Mouse (Mus musculus): ENCODE data around the gene Elp4. TPM values are rescaled to one million over a fixed set of nuclear protein-coding genes. Genes with fewer than 3 reads are reported as not detected.

Elp4 gene
- polyA plus RNA-seq, 1 experiment = 11.3 TPM

DNA sequence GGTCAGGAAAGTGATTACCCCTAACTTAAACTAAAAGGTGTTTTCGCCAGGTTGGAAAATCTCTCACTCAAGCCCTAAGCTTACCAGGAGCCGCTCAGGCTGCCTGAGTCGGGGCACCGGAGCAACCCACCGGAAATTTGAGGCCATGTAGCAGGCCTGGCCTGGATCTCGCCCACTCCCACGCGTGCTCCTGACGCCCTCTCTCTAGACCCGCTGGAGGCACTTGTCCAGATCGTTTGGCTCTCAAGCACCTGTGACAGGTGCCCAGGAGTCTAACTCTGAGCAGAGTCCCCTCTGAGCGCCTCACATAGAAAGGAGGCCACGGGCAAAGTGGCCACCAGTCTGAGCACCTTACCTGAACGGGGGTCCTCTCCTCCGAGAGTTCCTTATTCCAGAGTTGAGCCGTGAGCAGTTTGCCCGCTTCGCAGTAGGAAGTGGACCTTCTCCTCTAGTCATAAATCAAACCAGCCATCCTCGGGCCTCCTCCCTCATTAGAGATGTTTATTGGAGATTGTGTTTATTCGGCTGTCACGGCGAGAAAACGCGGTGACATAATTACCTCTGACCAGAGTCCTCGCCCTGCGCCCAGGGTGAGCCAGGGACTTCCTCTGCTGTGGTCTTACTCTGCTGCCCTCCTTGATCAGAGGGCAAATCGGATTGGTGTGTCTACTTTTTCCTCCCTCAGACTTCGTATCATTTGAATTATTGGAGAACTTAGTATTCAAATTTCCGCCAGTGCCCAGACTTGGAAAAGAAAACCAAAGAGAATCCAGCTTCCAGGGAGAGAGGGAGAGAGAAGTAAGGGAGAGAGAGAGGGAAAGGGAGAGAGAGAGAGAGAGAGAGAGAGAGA, 234.3 kb downstream of the Elp4 start:
- H3K27me3 ChIP-seq (ENCODE audit: control insufficient read depth, insufficient read depth, insufficient read length) = peaks cover 43% of the 10 kb centered on the region
- TF ChIP-seq MAX (IDR thresholded peaks at IDR 0.05; ENCODE audit: low read depth) (no peak), REST (IDR thresholded peaks at IDR 0.05; ENCODE audit: insufficient read depth, insufficient read length) (no peak), CEBPB (IDR thresholded peaks at IDR 0.05; ENCODE audit: insufficient read depth, poor library complexity, severe bottlenecking) (no peak), SRF (IDR thresholded peaks at IDR 0.05; ENCODE audit: control insufficient read depth, insufficient read length, low read depth) (no peak), MYOD1 (IDR thresholded peaks at IDR 0.05; ENCODE audit: control insufficient read depth in 1 of 3, insufficient read length in 2 of 3, low read depth in 2 of 3) (no peak), E2F4 (IDR thresholded peaks at IDR 0.05; ENCODE audit: insufficient read depth) (no peak), MYOG (IDR thresholded peaks at IDR 0.05; ENCODE audit: control insufficient read depth in 1 of 3, insufficient read depth in 1 of 3, insufficient read length in 2 of 3, low read depth in 2 of 3) (no peak), USF1 (IDR thresholded peaks at IDR 0.05; ENCODE audit: low read depth) (no peak), TCF3 (IDR thresholded peaks at IDR 0.05; ENCODE audit: insufficient read length, low read depth) (no peak), POLR2AphosphoS2 (IDR thresholded peaks at IDR 0.05; ENCODE audit: insufficient read length, low read depth) (no peak), POLR2A (IDR thresholded peaks at IDR 0.05; ENCODE audit: insufficient read length, low read depth) (no peak)
- H3ac ChIP-seq (ENCODE audit: control insufficient read depth, insufficient read length) = no peak overlapping the region
- no peak overlapping the region for H3K4me3 ChIP-seq
- no peaks in the 10 kb centered on the region for H3K36me3 ChIP-seq (ENCODE audit: control insufficient read depth, insufficient read depth)
- H3K4me2 ChIP-seq (ENCODE audit: low read depth) = no peak overlapping the region
- H3K79me2 ChIP-seq (ENCODE audit: control insufficient read depth, insufficient read depth) = no peaks in the 10 kb centered on the region

DNA sequence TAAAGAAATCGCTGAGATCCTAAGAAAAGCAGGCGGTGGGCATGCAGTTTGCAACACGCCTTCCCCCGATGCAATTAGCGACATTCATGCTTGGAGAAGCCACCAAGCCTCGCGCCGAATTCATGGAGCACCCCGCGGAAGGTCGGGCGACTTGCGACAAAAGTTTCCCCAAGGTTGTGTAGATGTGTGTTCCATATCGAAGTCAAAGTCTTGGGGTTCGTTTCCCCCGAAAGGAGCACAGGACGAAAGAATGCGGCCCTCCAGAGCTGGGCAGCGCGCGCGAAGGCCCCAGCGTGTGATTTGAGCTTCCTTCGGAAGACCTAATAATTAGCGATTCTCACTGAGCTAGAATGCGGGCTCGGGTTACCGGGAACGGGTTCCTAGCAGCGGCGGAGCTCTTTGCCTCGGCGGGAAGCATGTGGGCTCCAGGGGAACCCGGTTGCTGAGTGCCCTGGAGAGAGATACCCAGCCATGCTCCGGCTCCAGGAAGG, 234.9 kb downstream of the Elp4 start:
- no peak for TF ChIP-seq TCF3 (IDR thresholded peaks at IDR 0.05; ENCODE audit: insufficient read length, low read depth)
- TF ChIP-seq REST (IDR thresholded peaks at IDR 0.05; ENCODE audit: insufficient read depth, insufficient read length) = no peak
- no peak for TF ChIP-seq SRF (IDR thresholded peaks at IDR 0.05; ENCODE audit: control insufficient read depth, insufficient read length, low read depth)
- Histone ChIP-seq H3K36me3 (ENCODE audit: control insufficient read depth, insufficient read depth) (no peaks in the 10 kb centered on the region), H3K4me2 (ENCODE audit: low read depth) (no peak overlapping the region), H3K79me2 (ENCODE audit: control insufficient read depth, insufficient read depth) (no peaks in the 10 kb centered on the region), H3K27me3 (ENCODE audit: control insufficient read depth, insufficient read depth, insufficient read length) (peaks cover 45% of the 10 kb centered on the region), H3K4me3 (no peak overlapping the region), H3ac (ENCODE audit: control insufficient read depth, insufficient read length) (no peak overlapping the region)

DNA sequence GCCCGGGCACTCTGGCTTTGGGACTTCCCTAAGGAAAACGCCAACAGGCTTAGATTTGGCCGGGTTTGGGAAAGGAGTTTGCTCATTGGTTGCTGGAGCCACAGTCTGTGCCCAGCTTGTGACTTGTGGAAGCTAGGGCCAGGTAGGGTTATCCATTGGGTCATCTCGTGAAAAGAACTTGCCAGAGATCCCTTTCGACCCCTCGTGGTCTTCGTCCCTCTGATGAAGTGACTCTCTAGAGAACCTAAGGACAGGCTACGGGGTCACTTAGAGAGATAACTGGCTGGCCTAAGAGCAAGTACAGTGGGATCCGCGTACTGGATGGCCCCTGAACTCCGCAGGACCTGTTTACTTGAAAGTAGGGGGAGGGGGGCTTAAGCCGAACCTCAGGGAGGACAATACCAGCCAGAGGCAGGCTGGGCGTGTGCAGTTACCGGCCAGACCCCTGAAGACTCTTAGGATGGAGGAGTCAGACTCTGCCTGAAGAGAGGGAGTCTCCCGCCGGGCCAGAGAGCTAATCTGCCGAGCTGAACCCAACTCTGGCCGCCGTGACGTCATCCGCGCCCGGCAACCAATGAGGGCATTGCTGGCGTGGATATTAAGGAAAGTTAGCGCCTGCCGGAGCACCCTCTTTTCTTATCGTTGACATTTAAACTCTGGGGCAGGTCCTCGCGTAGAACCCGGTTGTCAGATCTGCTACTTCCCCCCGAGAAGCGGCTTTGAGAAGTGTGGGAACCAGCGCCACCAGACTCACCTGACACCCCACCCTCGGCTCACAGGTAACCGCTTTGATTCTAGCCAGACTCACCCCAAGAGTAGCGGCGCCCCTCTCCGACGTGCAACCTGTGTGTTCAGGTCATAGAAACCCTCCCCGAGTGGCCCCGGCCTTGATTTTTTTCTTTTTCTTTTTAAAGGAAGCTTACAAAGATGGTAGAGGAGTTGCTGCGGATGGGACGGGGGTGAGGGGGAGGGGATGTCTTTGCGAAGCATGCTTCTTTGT, 235.8 kb downstream of the Elp4 start, which contains the start of gene Pax6:
Pax6 (plus strand) TSS at position 630 of the 1,000 bp plus-strand sequence.
- no peaks in the 10 kb centered on the region for H3K79me2 ChIP-seq (ENCODE audit: control insufficient read depth, insufficient read depth)
- no peak within 1 kb of the TSS for H3ac ChIP-seq (ENCODE audit: control insufficient read depth, insufficient read length)
- H3K4me3 ChIP-seq = no peak within 1 kb of the TSS
- H3K27me3 ChIP-seq (ENCODE audit: control insufficient read depth, insufficient read depth, insufficient read length) = peaks cover 52% of the 10 kb centered on the region
- no peak within 1 kb of the TSS for H3K4me2 ChIP-seq (ENCODE audit: low read depth)
- H3K36me3 ChIP-seq (ENCODE audit: control insufficient read depth, insufficient read depth) = no peaks in the 10 kb centered on the region
- TF ChIP-seq SRF (IDR thresholded peaks at IDR 0.05; ENCODE audit: control insufficient read depth, insufficient read length, low read depth) = no peak
- no peak for TF ChIP-seq TCF3 (IDR thresholded peaks at IDR 0.05; ENCODE audit: insufficient read length, low read depth)
- no peak for TF ChIP-seq MYOG (IDR thresholded peaks at IDR 0.05; ENCODE audit: control insufficient read depth in 1 of 3, insufficient read depth in 1 of 3, insufficient read length in 2 of 3, low read depth in 2 of 3)
- TF ChIP-seq POLR2A (IDR thresholded peaks at IDR 0.05; ENCODE audit: insufficient read length, low read depth) = no peak
- no peak for TF ChIP-seq REST (IDR thresholded peaks at IDR 0.05; ENCODE audit: insufficient read depth, insufficient read length)
- no peak for TF ChIP-seq USF1 (IDR thresholded peaks at IDR 0.05; ENCODE audit: low read depth)
- TF ChIP-seq POLR2AphosphoS2 (IDR thresholded peaks at IDR 0.05; ENCODE audit: insufficient read length, low read depth) = no peak
- no peak for TF ChIP-seq CEBPB (IDR thresholded peaks at IDR 0.05; ENCODE audit: insufficient read depth, poor library complexity, severe bottlenecking)
- TF ChIP-seq TCF12 (IDR thresholded peaks at IDR 0.05; ENCODE audit: insufficient read depth, poor library complexity, severe bottlenecking) = no peak
- no peak for TF ChIP-seq MAX (IDR thresholded peaks at IDR 0.05; ENCODE audit: low read depth)
- no peak for TF ChIP-seq MYOD1 (IDR thresholded peaks at IDR 0.05; ENCODE audit: control insufficient read depth in 1 of 3, insufficient read length in 2 of 3, low read depth in 2 of 3)
- no peak for TF ChIP-seq E2F4 (IDR thresholded peaks at IDR 0.05; ENCODE audit: insufficient read depth)

DNA sequence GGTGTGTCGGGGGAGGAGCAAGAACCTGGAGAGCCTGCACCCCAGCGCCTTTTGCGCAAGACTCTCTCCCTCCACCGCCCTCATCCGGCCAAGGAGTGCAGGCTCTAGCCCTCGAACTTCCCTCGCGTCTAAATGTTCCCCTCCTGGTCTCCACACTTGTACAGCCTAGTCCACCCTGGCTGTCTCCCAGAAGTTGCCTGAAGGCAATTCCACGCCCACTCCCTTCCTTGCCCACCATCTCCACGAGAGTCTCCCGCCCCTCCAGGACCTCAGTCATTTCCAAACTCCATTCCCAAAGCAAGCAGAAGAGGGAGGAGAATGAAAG, 236.8 kb downstream of the Elp4 start:
- TF ChIP-seq TCF3 (IDR thresholded peaks at IDR 0.05; ENCODE audit: insufficient read length, low read depth) = no peak
- TF ChIP-seq USF1 (IDR thresholded peaks at IDR 0.05; ENCODE audit: low read depth) = no peak
- TF ChIP-seq POLR2AphosphoS2 (IDR thresholded peaks at IDR 0.05; ENCODE audit: insufficient read length, low read depth) = no peak
- TF ChIP-seq MYOG (IDR thresholded peaks at IDR 0.05; ENCODE audit: control insufficient read depth in 1 of 3, insufficient read depth in 1 of 3, insufficient read length in 2 of 3, low read depth in 2 of 3) = no peak
- TF ChIP-seq CEBPB (IDR thresholded peaks at IDR 0.05; ENCODE audit: insufficient read depth, poor library complexity, severe bottlenecking) = no peak
- no peak for TF ChIP-seq POLR2A (IDR thresholded peaks at IDR 0.05; ENCODE audit: insufficient read length, low read depth)
- TF ChIP-seq SRF (IDR thresholded peaks at IDR 0.05; ENCODE audit: control insufficient read depth, insufficient read length, low read depth) = no peak
- TF ChIP-seq E2F4 (IDR thresholded peaks at IDR 0.05; ENCODE audit: insufficient read depth) = no peak
- TF ChIP-seq REST (IDR thresholded peaks at IDR 0.05; ENCODE audit: insufficient read depth, insufficient read length) = no peak
- TF ChIP-seq MAX (IDR thresholded peaks at IDR 0.05; ENCODE audit: low read depth) = no peak
- no peak for TF ChIP-seq TCF12 (IDR thresholded peaks at IDR 0.05; ENCODE audit: insufficient read depth, poor library complexity, severe bottlenecking)
- TF ChIP-seq MYOD1 (IDR thresholded peaks at IDR 0.05; ENCODE audit: control insufficient read depth in 1 of 3, insufficient read length in 2 of 3, low read depth in 2 of 3) = no peak
- Histone ChIP-seq H3K36me3 (ENCODE audit: control insufficient read depth, insufficient read depth) (no peaks in the 10 kb centered on the region), H3K79me2 (ENCODE audit: control insufficient read depth, insufficient read depth) (no peaks in the 10 kb centered on the region), H3K27me3 (ENCODE audit: control insufficient read depth, insufficient read depth, insufficient read length) (peaks cover 56% of the 10 kb centered on the region), H3ac (ENCODE audit: control insufficient read depth, insufficient read length) (no peak overlapping the region), H3K4me2 (ENCODE audit: low read depth) (no peak overlapping the region), H3K4me3 (no peak overlapping the region)

Data from myocyte (in vitro differentiated cells).